ENCODE assay signal across 22 mouse cellular contexts in genomic region chr5:126223696-126224095, GRCm38 (mm10).
DNase-seq lines count a peak whose midpoint lies in the region.
"Had no signal": no experiment of that assay in that cellular context is flagged by ENCODE, and none has a peak within 500 bp of the region (broad histone marks: within the 10 kb centered on the region; RNA-seq: fewer than 3 reads in every experiment).

No protein-coding gene starts in this region.

- 89% methylated on average over 3 of the region's 3 CpGs for WGBS in heart, embryonic 10.5 days

- no peak overlapping the region for H3K4me3 ChIP-seq in heart, embryonic 10.5 days
- H3K4me3 ChIP-seq: embryonic facial prominence, embryonic 13.5 days; embryonic facial prominence, embryonic 15.5 days; erythroblast, embryonic 14.5 days; forebrain, embryonic 10.5 days; forebrain, embryonic 12.5 days had no signal

- no peaks in the 10 kb centered on the region for H3K9me3 ChIP-seq in heart, embryonic 10.5 days
- H3K9me3 ChIP-seq: embryonic facial prominence, embryonic 13.5 days; embryonic facial prominence, embryonic 15.5 days; forebrain, embryonic 10.5 days; forebrain, embryonic 12.5 days had no signal

- H3K4me1 ChIP-seq in heart, embryonic 10.5 days, result no peaks in the 10 kb centered on the region
- H3K4me1 ChIP-seq: embryonic facial prominence, embryonic 13.5 days; embryonic facial prominence, embryonic 15.5 days had no signal

- no peaks in the 10 kb centered on the region for H3K36me3 ChIP-seq in heart, embryonic 10.5 days
- H3K36me3 ChIP-seq: embryonic facial prominence, embryonic 13.5 days; embryonic facial prominence, embryonic 15.5 days; forebrain, embryonic 10.5 days; forebrain, embryonic 12.5 days; G1E had no signal

- peak; percentile 16 for DNase-seq in Muller cell, postnatal 12 days (ENCODE audit: inconsistent ontology term)
- DNase-seq in retina, embryonic 14.5 days (ENCODE audit: low spot score), result peak; percentile 57
- peak; percentile 32 for DNase-seq in retina, postnatal 7 days (ENCODE audit: low read depth, low spot score)
- no peak for DNase-seq in cerebellum, postnatal 14 days
- no peak for DNase-seq in heart, embryonic 10.5 days (ENCODE audit: low spot score)
- DNase-seq: adrenal gland, adult 2 months; adrenal gland, postnatal 10 days; adrenal gland, postnatal 25 days; B cell, adult 2 months; cerebellum, adult 11-12 months; cerebellum, adult 2 months; cerebellum, adult 9-10 months; cerebellum, postnatal 10 days; cerebellum, postnatal 36 days; embryo, embryonic 11 days had no signal

- H3K27ac ChIP-seq in heart, embryonic 10.5 days, result no peak overlapping the region
- H3K27ac ChIP-seq: embryonic facial prominence, embryonic 13.5 days; embryonic facial prominence, embryonic 15.5 days; forebrain, embryonic 10.5 days; forebrain, embryonic 12.5 days had no signal

- H3K27me3 ChIP-seq in heart, embryonic 10.5 days (ENCODE audit: insufficient read depth, poor library complexity, severe bottlenecking), result no peaks in the 10 kb centered on the region
- H3K27me3 ChIP-seq: CH12.LX; embryonic facial prominence, embryonic 13.5 days; embryonic facial prominence, embryonic 15.5 days; forebrain, embryonic 12.5 days had no signal

Comparison
In these comparisons a context has a peak if more than half of its experiments do, and no peak if none do; other contexts are left out.
1. DNase-seq: peak in Muller cell, postnatal 12 days (single experiment), retina, embryonic 14.5 days (single experiment) and retina, postnatal 7 days (single experiment); none in cerebellum, postnatal 14 days (0 of 2) and heart, embryonic 10.5 days (single experiment).